Mouse (Mus musculus): ENCODE measurements at regions not wholly inside any gene's neighbourhood (a gene's known extent, or its start where the extent isn't known, plus 50 kb on each side); places are given as distances from the start of the nearest gene placed in this dataset.

GRCm38 (mm10) chr1:60659041-60659440 lies 57.6 kb upstream of the Cd28 start:
- no peak for TF ChIP-seq CTCF (conservative IDR thresholded peaks at IDR 0.05; ENCODE audit: insufficient read depth, insufficient read length, low read depth, low read length)
- TF ChIP-seq POLR2A (IDR thresholded peaks at IDR 0.05; ENCODE audit: low read depth, low read length): no peak

Data from kidney, adult 2 months (tissue).